Mouse (Mus musculus) neural tube, embryonic 11.5 days (tissue): ENCODE data around the gene Ccdc88c. TPM values are rescaled to one million over a fixed set of nuclear protein-coding genes. Genes with fewer than 3 reads are reported as not detected.
A peak's percentile ranks its signal among the peaks of the same experiment; 100 is the strongest.

Source experiments
- ATAC-seq: fragments of 200-750 bp; cut with Nextera tagmentation; 2 replicates; pipeline ENCODE4 v1.8.0; 2017; ENCODE audit warnings: moderate number of reproducible peaks, mild to moderate bottlenecking, moderate TSS enrichment, moderate library complexity; ENCODE audit not compliant: insufficient read depth, low FRiP score, low TSS enrichment
- DNase-seq: peaks from one replicate; pipeline ENCODE4 v3.0.0-alpha.2; 2015; ENCODE audit warnings: low spot score
- H3K27ac ChIP-seq: fragments of 300-500 bp; sonication (generic); 2 replicates; pipeline ENCODE4 v1.5.1; 2014; ENCODE audit warnings: low read depth, mild to moderate bottlenecking, low read length
- H3K27me3 ChIP-seq: fragments of 300-500 bp; sonication (generic); 2 replicates; pipeline ENCODE4 v1.6.1; 2014; ENCODE audit warnings: mild to moderate bottlenecking, low read length, mixed read lengths; ENCODE audit not compliant: control insufficient read depth, insufficient read depth
- H3K36me3 ChIP-seq: fragments of 300-500 bp; sonication (generic); 2 replicates; pipeline ENCODE4 v1.6.1; 2014; ENCODE audit warnings: mild to moderate bottlenecking, low read length, moderate library complexity, mixed read lengths; ENCODE audit not compliant: control insufficient read depth, insufficient read depth
- H3K4me1 ChIP-seq: fragments of 300-500 bp; sonication (generic); 2 replicates; pipeline ENCODE4 v1.6.1; 2014; ENCODE audit warnings: low read length, mixed read lengths; ENCODE audit not compliant: control insufficient read depth, insufficient read depth
- H3K4me2 ChIP-seq: fragments of 300-500 bp; sonication (generic); 2 replicates; pipeline ENCODE4 v1.6.1; 2014; ENCODE audit warnings: low read depth, mild to moderate bottlenecking, moderate library complexity
- H3K4me3 ChIP-seq: fragments of 300-500 bp; sonication (generic); 2 replicates; pipeline ENCODE4 v1.5.1; 2014; ENCODE audit warnings: low read depth, low read length
- H3K9ac ChIP-seq: fragments of 300-500 bp; sonication (generic); 2 replicates; pipeline ENCODE4 v1.6.1; 2014; ENCODE audit warnings: mild to moderate bottlenecking, low read length
- H3K9me3 ChIP-seq: fragments of 300-500 bp; sonication (generic); 2 replicates; pipeline ENCODE4 v1.6.1; 2016; ENCODE audit warnings: low read length; ENCODE audit not compliant: control insufficient read depth
- WGBS: fragments of 180-500 bp; shearing (Covaris S2); extraction: QIAGEN DNeasy Blood & Tissue Kit; methylation state at CpG from one replicate; pipeline ENCODE4 v1.1.7; 2014; 5-methylcytosine and 5-hydroxymethylcytosine counted together
- polyA plus RNA-seq: library from polyadenylated mRNA; unstranded; fragments of >200 nt; fragmentation: Nextera tagmentation; extraction: Ambion mirVana; gene quantifications from 2 replicates; pipeline ENCODE4 v1.2.1, GENCODE M21; 2014

Ccdc88c gene
- polyA plus RNA-seq, 1 experiment from 2014 or later = 11.8 TPM

DNA sequence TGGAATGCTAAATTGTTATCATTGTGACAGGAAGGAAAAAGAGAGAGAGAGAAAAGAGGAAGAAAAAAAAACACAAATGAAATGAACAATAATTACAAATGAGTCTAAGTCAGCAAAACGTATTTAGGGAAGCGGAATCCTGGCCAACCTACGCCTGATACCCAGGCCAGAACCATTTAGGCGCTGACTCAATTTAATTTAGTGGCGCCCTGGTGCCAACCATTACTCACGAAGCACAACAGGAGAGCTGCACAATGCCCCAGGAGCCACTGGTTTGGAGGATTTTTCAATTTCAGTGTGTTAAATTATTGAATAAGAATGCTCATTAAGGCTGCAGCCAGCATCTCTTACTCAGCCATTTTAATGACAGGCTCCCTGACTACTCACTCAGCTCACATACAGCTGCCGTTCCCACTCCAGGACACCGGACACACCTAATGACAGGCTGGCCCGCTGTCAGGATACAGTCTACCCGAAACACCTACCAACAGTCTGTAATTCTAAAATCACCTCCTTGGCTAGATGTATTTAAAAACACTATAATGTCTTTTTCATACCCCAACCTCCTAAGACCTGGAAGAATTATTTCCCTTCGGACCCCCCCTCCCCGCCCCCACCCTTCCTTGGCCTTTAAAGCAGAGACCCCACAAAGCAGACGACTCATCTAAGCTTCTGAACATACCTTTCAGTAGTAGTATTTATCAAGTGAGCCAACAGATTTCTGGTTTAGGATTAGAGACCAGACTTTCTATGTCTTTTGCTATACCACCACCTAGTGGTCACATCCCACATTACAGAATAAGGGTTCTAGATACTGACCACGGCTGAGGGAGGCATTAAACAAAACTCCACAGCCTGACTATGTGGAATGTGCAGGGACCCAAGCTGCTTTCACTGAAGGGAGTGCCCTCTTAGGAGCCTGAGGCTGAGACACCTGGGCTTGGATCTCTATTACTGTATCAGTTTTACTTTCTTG, 102.9 kb downstream of the Ccdc88c start:
- Histone ChIP-seq H3K4me2 (no peak overlapping the region), H3K27me3 (no peaks in the 10 kb centered on the region), H3K4me1 (no peaks in the 10 kb centered on the region), H3K36me3 (peaks cover 5% of the 10 kb centered on the region), H3K4me3 (no peak overlapping the region), H3K27ac (no peak overlapping the region), H3K9me3 (no peaks in the 10 kb centered on the region), H3K9ac (no peak overlapping the region)
- ATAC-seq = peak; percentile 48; the same call in 1 of the 2 replicates
- 73% methylated on average over 14 of the region's 14 CpGs for WGBS
- peak; percentile 42 for DNase-seq

DNA sequence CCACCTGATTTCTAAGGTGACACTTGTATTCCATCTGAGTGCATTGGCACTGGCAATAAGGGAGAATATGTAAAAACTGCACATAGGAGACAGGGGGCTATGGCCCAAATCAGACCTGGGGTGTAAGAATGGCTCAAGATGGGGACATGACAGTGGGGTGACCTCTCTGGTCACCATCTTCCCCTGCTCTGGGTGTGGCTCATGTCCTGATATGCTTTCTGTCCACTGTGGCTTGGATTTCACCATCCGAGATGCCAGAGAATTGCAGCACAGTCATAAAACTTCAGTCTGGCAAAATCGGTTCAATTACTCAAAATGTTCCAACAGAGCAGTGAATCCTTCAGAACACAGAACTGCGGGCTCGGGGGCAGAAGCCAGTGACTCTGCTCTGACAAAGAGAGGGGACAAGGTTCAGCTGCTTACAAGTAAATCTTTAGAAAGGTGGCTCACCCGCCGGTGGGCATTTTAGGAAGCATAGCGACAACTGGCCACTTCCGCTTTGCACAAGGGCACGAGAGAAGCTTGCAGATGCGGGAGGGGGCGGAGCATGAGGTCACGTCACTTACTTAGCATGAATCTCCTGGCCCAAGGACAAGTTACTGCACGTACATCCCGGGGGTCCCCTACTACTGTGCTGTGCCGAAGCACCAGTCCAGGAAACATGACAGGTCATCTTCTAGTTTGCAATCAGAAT, 104.1 kb downstream of the Ccdc88c start:
- ATAC-seq (no peak), DNase-seq (no peak)
- WGBS = 86% methylated on average over 15 of the region's 15 CpGs
- no peaks in the 10 kb centered on the region for H3K4me1 ChIP-seq
- no peaks in the 10 kb centered on the region for H3K27me3 ChIP-seq
- no peaks in the 10 kb centered on the region for H3K9me3 ChIP-seq
- H3K9ac ChIP-seq = no peak overlapping the region
- no peak overlapping the region for H3K4me2 ChIP-seq
- H3K27ac ChIP-seq = no peak overlapping the region
- peaks cover 5% of the 10 kb centered on the region for H3K36me3 ChIP-seq
- no peak overlapping the region for H3K4me3 ChIP-seq

DNA sequence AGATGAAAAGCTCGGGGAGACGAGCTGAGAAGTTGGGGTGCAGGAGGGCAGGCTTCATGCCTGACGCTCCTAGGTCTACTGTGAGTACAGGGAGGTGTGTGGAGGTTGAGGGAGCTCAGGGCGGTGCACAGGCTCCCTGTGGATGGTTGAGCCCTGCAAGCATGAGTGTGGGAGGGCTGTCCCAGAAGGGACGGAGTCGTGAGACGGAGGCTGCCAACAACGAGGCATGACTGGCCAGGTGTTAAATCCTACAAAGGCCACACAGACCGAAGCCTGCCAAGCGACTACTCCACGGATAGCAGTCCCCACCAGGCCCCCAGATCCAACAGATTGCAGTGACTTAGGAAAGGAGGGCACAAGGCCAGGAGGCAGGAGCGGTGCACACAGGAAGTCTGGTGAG, 118.1 kb downstream of the Ccdc88c start:
- peaks cover 4% of the 10 kb centered on the region; the same call in 1 of the 2 replicates for H3K4me1 ChIP-seq
- H3K4me2 ChIP-seq = no peak overlapping the region
- no peak overlapping the region for H3K27ac ChIP-seq
- DNase-seq (no peak), ATAC-seq (no peak)
- H3K9ac ChIP-seq = no peak overlapping the region
- H3K9me3 ChIP-seq = no peaks in the 10 kb centered on the region
- 83% methylated on average over 12 of the region's 12 CpGs for WGBS
- peaks cover 4% of the 10 kb centered on the region; the same call in 1 of the 2 replicates for H3K36me3 ChIP-seq
- no peak overlapping the region for H3K4me3 ChIP-seq
- H3K27me3 ChIP-seq = peaks cover 2% of the 10 kb centered on the region; the same call in 1 of the 2 replicates

DNA sequence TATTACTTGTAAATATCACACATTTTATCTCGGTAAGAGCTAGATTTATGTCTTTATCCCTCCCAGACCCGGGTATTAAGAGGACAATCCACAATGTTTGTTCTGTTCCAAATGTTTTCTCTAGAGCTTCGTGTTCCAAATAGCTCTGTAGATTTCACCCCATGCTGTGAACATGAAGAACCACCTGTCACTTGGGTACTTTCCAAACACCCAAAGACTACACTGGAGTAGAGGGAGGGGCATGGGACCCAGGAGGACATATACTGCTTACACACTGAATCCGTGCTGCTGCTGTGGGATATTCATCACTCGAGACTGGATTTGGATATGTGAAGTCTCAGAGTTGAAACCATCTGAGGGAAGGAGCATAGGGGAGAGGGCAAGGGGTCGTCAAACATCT, 119.1 kb downstream of the Ccdc88c start:
- no peak overlapping the region for H3K4me3 ChIP-seq
- H3K4me2 ChIP-seq = no peak overlapping the region
- peaks cover 4% of the 10 kb centered on the region; the same call in 1 of the 2 replicates for H3K4me1 ChIP-seq
- WGBS = 64% methylated on average over 6 of the region's 6 CpGs
- H3K27ac ChIP-seq = no peak overlapping the region
- no peak overlapping the region for H3K9ac ChIP-seq
- H3K9me3 ChIP-seq = no peaks in the 10 kb centered on the region
- peaks cover 2% of the 10 kb centered on the region; the same call in 1 of the 2 replicates for H3K27me3 ChIP-seq
- peaks cover 4% of the 10 kb centered on the region; the same call in 1 of the 2 replicates for H3K36me3 ChIP-seq
- ATAC-seq (no peak), DNase-seq (no peak)

DNA sequence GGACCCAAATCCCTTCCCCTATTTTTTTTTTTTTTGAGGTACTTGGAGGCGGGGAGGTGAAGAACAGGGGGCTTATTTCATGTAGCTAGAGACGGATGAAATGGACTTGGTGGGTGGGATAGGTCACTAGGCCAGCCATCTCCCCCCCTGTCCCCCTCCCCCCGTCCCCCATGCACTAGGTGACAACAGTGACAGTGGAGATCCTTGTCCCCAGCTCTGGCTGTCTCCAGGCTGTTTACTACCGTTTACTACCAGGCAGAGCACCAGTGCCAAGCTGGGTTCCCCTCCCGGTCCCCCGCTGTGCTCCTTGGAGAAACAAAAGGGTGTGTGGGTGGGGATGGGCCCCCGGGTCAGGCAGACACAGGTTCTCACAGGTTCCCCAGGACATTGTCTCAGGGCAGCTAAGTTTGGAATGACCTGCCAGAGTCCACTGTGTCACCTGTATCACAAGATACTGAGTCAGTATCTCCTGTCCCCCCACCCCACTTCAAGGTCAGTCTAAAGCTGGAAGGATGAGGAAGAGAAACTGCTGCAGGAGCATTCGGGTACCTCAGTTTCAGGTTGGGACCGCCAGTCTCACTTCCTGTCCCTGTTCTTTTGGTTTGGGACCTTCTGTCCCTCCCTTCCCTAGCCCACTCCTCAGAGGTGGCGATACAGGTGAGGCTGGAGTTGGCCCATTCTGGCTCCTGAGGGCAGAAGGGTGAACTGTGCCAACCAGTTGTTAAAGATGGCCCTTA, 120.4 kb downstream of the Ccdc88c start:
- ATAC-seq (0 out of 2 replicates have a peak, but pooled peaks have one; percentile 28), DNase-seq (no peak)
- peaks cover 2% of the 10 kb centered on the region; the same call in 1 of the 2 replicates for H3K27me3 ChIP-seq
- H3K9me3 ChIP-seq = no peaks in the 10 kb centered on the region
- no peak overlapping the region for H3K27ac ChIP-seq
- H3K4me3 ChIP-seq = peak overlapping the region; percentile 34
- peaks cover 2% of the 10 kb centered on the region; the same call in 1 of the 2 replicates for H3K36me3 ChIP-seq
- peak overlapping the region; percentile 87 for H3K4me2 ChIP-seq
- WGBS = 17% methylated on average over 10 of the region's 10 CpGs
- H3K4me1 ChIP-seq = peaks cover 4% of the 10 kb centered on the region; the same call in 1 of the 2 replicates
- peak overlapping the region; percentile 52 for H3K9ac ChIP-seq

DNA sequence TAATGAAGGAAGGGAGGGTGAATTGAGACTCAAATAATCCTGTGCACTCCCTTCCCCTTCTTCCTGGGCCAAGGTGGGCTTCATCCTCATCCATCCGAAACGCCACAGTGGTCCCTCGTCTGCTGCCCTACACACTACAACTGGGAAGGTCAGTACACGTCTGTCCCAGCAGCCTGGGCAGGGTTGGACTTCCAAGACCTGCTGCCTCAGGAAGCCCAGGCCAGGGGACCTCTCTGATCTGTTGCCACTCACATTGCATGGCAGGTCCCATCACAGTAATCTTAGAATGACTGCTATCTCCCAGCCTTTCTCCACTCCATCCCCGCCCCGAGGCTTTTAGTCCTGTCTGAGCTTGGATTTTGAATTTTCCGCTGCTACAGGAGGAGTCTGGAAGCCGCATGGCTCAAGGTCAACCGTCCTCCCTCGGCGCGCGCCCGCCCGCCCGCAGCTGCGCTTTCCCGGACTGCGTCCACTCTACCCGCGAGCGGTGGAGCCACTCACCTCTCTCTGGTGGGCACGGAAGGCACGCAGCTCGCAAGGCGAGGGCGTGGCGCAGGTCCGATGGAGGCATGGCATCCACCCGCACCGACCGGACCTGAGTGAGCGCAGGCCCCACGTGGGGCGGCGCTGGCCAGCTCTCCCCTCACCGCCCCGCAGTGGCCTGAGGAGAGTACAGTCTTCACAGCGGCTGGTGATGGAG, 121.1 kb downstream of the Ccdc88c start, which contains the start of gene Gpr68:
Gene Gpr68 (minus strand): TSS at position 601 of the 700 bp plus-strand sequence.
- Histone ChIP-seq H3K4me3 (peak within 1 kb of the TSS; percentile 34), H3K4me2 (peak within 1 kb of the TSS; percentile 87), H3K27ac (no peak within 1 kb of the TSS), H3K9ac (peak within 1 kb of the TSS; percentile 52), H3K4me1 (peaks cover 4% of the 10 kb centered on the region; the same call in 1 of the 2 replicates), H3K36me3 (no peaks in the 10 kb centered on the region), H3K27me3 (peaks cover 2% of the 10 kb centered on the region; the same call in 1 of the 2 replicates), H3K9me3 (no peaks in the 10 kb centered on the region)
- WGBS = 4% methylated on average over 39 of the region's 39 CpGs
- peak; percentile 51 for DNase-seq
- peak; percentile 60; the same call in 1 of the 2 replicates for ATAC-seq

DNA sequence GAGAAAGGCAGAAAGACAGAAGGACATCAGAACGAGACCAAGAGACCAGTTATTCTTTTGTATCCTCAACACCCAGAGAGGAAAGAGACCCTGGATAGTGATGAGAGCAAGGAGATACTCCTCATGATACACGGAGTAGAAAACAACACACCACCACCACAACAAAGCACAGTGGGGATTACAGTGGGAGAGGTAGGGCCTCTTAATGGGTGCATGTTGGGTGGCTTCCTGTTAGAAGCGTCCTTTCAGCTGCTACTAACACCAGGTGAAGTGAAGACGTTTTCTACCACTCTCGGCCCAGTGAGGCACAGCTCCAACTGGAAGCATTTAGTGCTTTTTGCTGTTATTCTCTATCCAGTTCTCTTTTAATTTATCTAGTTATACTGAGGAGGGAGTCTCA, 122.0 kb downstream of the Ccdc88c start:
- no peak overlapping the region for H3K27ac ChIP-seq
- H3K4me1 ChIP-seq = peaks cover 4% of the 10 kb centered on the region; the same call in 1 of the 2 replicates
- ATAC-seq = no peak
- H3K4me2 ChIP-seq = no peak overlapping the region
- 81% methylated on average over 5 of the region's 5 CpGs for WGBS
- H3K4me3 ChIP-seq = no peak overlapping the region
- no peaks in the 10 kb centered on the region for H3K9me3 ChIP-seq
- no peak overlapping the region for H3K9ac ChIP-seq
- DNase-seq = no peak
- H3K36me3 ChIP-seq = no peaks in the 10 kb centered on the region
- peaks cover 2% of the 10 kb centered on the region; the same call in 1 of the 2 replicates for H3K27me3 ChIP-seq
